Mouse (Mus musculus): ENCODE data around the gene Dcp1b. TPM values are rescaled to one million over a fixed set of nuclear protein-coding genes. Genes with fewer than 3 reads are reported as not detected.

The Dcp1b gene
- polyA plus RNA-seq (2015; fragmentation: Nextera tagmentation; extraction: Ambion mirVana): 8.3 and 10.5 TPM in 2 replicates

GRCm38 (mm10) chr6:119175078-119175853 lies at the start of gene Dcp1b:
Dcp1b (plus strand) TSS chr6:119175253.

GRCm38 (mm10) chr6:119196382-119197305 lies 21.6 kb downstream of the Dcp1b start, which contains the start of gene Cacna1c:
Cacna1c (minus strand) TSS chr6:119196418.

GRCm38 (mm10) chr6:119236241-119236640 lies 61.2 kb downstream of the Dcp1b start, which contains the start of gene Cacna2d4:
Cacna2d4 (plus strand) TSS chr6:119236526.

Other genes starting within 250 kb of the Dcp1b start
- 4.9 and 6.7 TPM in 2 replicates for gene Cacna1c, start 21.2 kb downstream of the Dcp1b start, polyA plus RNA-seq (2015; fragmentation: Nextera tagmentation; extraction: Ambion mirVana)
- gene Cacna2d4, start 61.3 kb downstream of the Dcp1b start, polyA plus RNA-seq (2015; fragmentation: Nextera tagmentation; extraction: Ambion mirVana): 0.74 and 1.3 TPM in 2 replicates
- 16.2 and 18.3 TPM in 2 replicates for gene Lrtm2, start 155.5 kb downstream of the Dcp1b start, polyA plus RNA-seq (2015; fragmentation: Nextera tagmentation; extraction: Ambion mirVana)
- gene Adipor2, start 242.5 kb downstream of the Dcp1b start, polyA plus RNA-seq (2015; fragmentation: Nextera tagmentation; extraction: Ambion mirVana): 39.0 and 39.2 TPM in 2 replicates